Comparison of ENCODE assay signal across 17 mouse cellular contexts in the genomic region with DNA sequence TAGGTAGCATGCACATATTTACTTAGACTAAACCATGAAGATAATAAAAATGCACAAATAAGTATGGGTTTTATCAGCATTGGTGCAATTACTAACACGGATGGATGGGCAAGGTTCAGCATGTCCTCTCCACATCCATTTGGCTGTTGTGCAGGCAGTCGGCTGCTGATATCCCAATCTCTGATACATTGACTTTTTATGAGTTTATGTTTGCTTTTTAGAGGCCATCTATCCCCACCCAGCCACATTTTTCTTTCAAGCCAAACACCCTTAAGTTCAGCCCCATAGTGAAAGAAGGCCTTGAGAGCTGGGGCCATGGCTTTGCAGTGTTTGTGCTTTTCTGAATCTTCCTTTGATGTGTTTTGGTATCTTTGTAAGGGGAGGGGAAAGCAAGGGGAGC.
"Had no signal": no experiment of that assay in that cellular context is flagged by ENCODE, and none has a peak within 500 bp of the region (broad histone marks: within the 10 kb centered on the region; RNA-seq: fewer than 3 reads in every experiment).

No protein-coding gene starts in this region.

- H3K9me3 ChIP-seq: lung, embryonic 15.5 days; megakaryocyte, embryonic 14.5 days; midbrain, embryonic 13.5 days; midbrain, embryonic 15.5 days; neural tube, embryonic 12.5 days; stomach, embryonic 15.5 days had no signal

- DNase-seq: lung, adult 2 months; lung, postnatal 14 days; lung, postnatal 36 days; right cerebral cortex, postnatal 14 days; thymus, adult 18-20 months; thymus, postnatal 14 days; thymus, postnatal 36 days had no signal

- H3K27me3 ChIP-seq: lung, embryonic 15.5 days; megakaryocyte, embryonic 14.5 days; midbrain, embryonic 13.5 days; midbrain, embryonic 15.5 days; neural tube, embryonic 12.5 days; stomach, embryonic 15.5 days had no signal

- H3K4me2 ChIP-seq: lung, embryonic 15.5 days; midbrain, embryonic 11.5 days; midbrain, embryonic 13.5 days; midbrain, embryonic 15.5 days; neural tube, embryonic 12.5 days; stomach, embryonic 15.5 days had no signal

- H3K27ac ChIP-seq: liver, embryonic 14.5 days; lung, embryonic 15.5 days; macrophage; midbrain, embryonic 13.5 days; midbrain, embryonic 15.5 days; neural tube, embryonic 12.5 days; stomach, embryonic 15.5 days had no signal

- H3K36me3 ChIP-seq: midbrain, embryonic 13.5 days; midbrain, embryonic 15.5 days; neural tube, embryonic 12.5 days; stomach, embryonic 15.5 days had no signal

- H3K4me3 ChIP-seq: lung, embryonic 15.5 days; megakaryocyte, embryonic 14.5 days; midbrain, embryonic 13.5 days; midbrain, embryonic 15.5 days; neural tube, embryonic 12.5 days; stomach, embryonic 15.5 days had no signal

- H3K4me1 ChIP-seq: lung, embryonic 15.5 days; megakaryocyte, embryonic 14.5 days; midbrain, embryonic 13.5 days; midbrain, embryonic 15.5 days; neural tube, embryonic 12.5 days; stomach, embryonic 15.5 days had no signal

- H3K9ac ChIP-seq: liver, embryonic 14.5 days; lung, embryonic 15.5 days; midbrain, embryonic 13.5 days; midbrain, embryonic 15.5 days; neural tube, embryonic 12.5 days; stomach, embryonic 15.5 days had no signal

- ATAC-seq: lung, postnatal 0 days; midbrain, embryonic 13.5 days; midbrain, embryonic 15.5 days had no signal
